Mouse (Mus musculus) cerebellum, adult 2 months (tissue): ENCODE data around the gene Aip. TPM values are rescaled to one million over a fixed set of nuclear protein-coding genes. Genes with fewer than 3 reads are reported as not detected.

Experiments used
- DNase-seq, 2 experiments: peaks; one replicate each; pipeline ENCODE4 v3.0.0; 2021
- H3K27ac ChIP-seq: fragments of 200-500 bp; 2 replicates; pipeline ENCODE4 v1.5.1; 2012; ENCODE audit warnings: low read length, control low read depth, inconsistent platforms; ENCODE audit not compliant: insufficient read depth
- H3K27me3 ChIP-seq: fragments of 200-500 bp; 2 replicates; pipeline ENCODE4 v1.6.1; 2012; ENCODE audit warnings: inconsistent platforms, mild to moderate bottlenecking, low read length, moderate library complexity; ENCODE audit not compliant: control insufficient read depth, insufficient read depth
- H3K4me1 ChIP-seq: fragments of 200-500 bp; 2 replicates; pipeline ENCODE4 v1.6.1; 2011; ENCODE audit warnings: low read length; ENCODE audit not compliant: control insufficient read depth, insufficient read depth
- H3K4me3 ChIP-seq: fragments of 200-500 bp; replicated peaks from 2 replicates; pipeline ENCODE3; 2011; ENCODE audit warnings: mild to moderate bottlenecking, low read depth, low read length, control low read depth; ENCODE audit not compliant: insufficient read depth
- CTCF ChIP-seq: fragments of 200-500 bp; IDR thresholded peaks from 2 replicates; pipeline ENCODE4 v1.5.1; 2011; ENCODE audit warnings: low read depth, mild to moderate bottlenecking, control low read depth, low read length, moderate library complexity, borderline replicate concordance; ENCODE audit not compliant: insufficient read depth
- POLR2A ChIP-seq: fragments of 200-500 bp; IDR thresholded peaks from 2 replicates; pipeline ENCODE4 v1.6.1; 2011; ENCODE audit warnings: low read length, control low read depth, borderline replicate concordance; ENCODE audit not compliant: insufficient read depth
- WGBS: fragments of 180-500 bp; shearing (Covaris S2); methylation state at CpG from one replicate; pipeline ENCODE4 v1.1.7; 2018; 5-methylcytosine and 5-hydroxymethylcytosine counted together
- polyA plus RNA-seq: library from polyadenylated mRNA; depleted of rRNA; stranded (reverse); fragments of >200 nt; gene quantifications from 2 replicates; pipeline ENCODE4 v1.2.3, GENCODE M21; 2012

The Aip gene
- polyA plus RNA-seq, 1 experiment = 207 TPM

DNA sequence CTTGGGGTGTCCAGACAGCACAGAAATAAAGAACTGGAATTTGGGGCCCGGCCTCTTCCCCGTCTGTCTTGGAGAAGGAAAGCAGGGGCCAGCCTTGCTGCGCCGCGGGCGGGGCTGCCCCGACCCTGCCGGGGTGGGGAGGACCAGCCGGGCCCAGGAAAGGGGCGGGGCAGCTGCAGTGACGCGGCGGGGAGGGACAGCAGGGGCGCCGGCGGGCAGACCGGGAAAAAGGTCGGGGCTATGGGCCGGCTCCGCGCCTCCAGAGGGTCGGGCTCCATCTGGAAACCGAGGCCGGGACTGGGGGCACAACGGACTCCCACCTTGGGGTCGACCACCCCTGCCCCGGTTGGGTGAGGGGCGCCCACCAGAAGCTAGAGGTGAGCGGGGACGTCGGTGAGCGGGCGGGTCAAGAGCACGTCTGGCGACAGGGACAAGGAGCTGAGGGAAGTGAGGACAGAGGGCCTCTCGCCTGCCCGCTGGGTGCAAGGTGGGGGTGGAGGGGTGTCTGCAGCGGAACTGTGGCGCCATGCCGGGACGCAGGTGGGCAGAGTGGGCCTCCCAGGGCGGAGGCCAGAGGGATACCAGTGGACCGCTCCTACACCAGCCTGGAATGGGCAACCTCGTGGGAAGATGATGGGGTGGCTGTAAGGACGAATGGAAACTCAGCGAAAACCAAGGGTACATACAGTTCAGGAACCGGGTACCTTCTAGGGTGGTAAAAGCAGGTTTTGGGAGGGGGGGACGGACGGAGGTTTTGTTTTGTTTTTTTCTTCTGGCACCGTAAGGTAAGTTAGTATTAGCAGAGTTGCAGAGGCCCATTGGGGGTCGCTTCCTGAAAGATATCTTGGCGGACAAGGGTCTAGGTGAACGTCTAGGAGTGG lies 25.6 kb downstream of the Aip start, which contains the start of gene Pitpnm1:
Gene Pitpnm1, plus strand, starts transcription at position 162 of the 881 bp plus-strand sequence.
- Histone ChIP-seq H3K27ac (peak within 1 kb of the TSS; percentile 94), H3K27me3 (no peaks in the 10 kb centered on the region), H3K4me1 (peaks cover 34% of the 10 kb centered on the region), H3K4me3 (peak within 1 kb of the TSS; percentile 72)
- WGBS = 1% methylated on average over 53 of the region's 53 CpGs
- TF ChIP-seq CTCF = no peak
- no peak for TF ChIP-seq POLR2A
- DNase-seq = peak; percentile 73 to 78

DNA sequence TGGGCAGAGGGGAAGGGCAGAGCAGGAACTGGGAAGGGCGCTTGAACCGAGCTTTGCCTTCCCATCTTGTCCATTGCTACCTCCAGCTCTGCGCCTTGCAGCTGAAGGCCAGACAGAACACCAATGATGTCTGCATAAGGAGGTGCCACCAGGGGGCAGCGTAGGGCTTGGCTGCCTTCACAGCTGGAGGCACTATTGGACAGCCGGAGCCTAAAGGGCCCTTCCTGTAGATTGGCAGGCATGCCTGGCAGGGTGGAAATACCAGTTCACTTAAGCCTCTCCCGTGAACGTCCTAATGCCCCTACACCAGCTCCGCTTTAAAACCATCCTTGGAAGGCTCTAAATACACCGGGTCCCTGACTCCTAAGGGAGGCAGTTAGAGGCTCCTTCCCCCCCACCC lies 26.6 kb downstream of the Aip start:
- H3K4me1 ChIP-seq = peaks cover 28% of the 10 kb centered on the region
- DNase-seq = peak; percentile 92 to 94
- WGBS = 7% methylated on average over 9 of the region's 9 CpGs
- no peaks in the 10 kb centered on the region for H3K27me3 ChIP-seq
- H3K27ac ChIP-seq = peak overlapping the region; percentile 94
- H3K4me3 ChIP-seq = peak overlapping the region; percentile 38
- TF ChIP-seq POLR2A (peak; percentile 36; the same call in 1 of the 2 replicates), CTCF (peak; percentile 94)

DNA sequence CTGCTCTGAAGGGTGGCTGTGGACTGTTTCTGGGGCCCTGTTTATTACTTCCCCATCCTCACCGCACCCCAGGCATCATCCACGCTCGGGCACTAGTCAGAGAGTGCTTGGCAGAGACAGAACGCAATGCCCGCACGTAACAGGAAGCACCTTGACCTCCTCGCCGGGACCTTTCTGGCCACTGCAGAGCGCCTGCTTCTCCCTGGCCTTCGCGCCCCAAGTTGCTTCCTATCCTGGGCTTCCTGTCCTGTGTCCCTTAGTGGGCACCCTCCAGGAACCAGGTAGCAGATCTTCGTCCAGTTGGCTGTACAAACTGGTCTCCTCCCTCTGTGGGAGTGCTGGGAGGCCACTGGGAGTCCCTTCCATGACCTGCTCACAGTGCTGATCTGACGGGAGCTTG lies 27.2 kb downstream of the Aip start:
- peak; percentile 38 to 53 for DNase-seq
- Histone ChIP-seq H3K27me3 (no peaks in the 10 kb centered on the region), H3K4me3 (peak overlapping the region; percentile 70), H3K4me1 (peaks cover 22% of the 10 kb centered on the region), H3K27ac (peak overlapping the region; percentile 44; the same call in 1 of the 2 replicates)
- 57% methylated on average over 13 of the region's 13 CpGs for WGBS
- TF ChIP-seq CTCF (no peak), POLR2A (no peak)

DNA sequence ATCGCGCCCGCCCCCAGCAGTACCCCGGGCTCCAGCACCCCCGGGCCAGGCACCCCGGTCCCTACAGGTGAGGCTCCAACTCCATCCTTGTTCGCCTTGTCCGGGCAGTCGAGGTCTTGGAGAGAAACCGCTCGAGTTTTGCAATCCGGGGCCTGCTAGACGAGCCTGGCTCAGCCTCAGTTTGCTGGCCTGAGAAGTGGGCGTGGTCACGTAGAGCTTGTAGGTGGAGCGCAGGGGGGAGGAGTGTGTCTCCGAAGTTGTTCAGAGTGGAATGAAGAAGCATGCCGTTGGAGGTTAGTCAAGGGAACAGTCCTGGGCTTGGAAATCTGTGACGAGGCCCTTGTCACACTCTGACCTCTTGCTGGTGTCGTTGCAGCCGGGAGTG lies 28.2 kb downstream of the Aip start:
- 1% methylated on average over 21 of the region's 21 CpGs for WGBS
- H3K4me1 ChIP-seq = peaks cover 15% of the 10 kb centered on the region; the same call in 1 of the 2 replicates
- no peak for DNase-seq
- TF ChIP-seq CTCF = no peak
- TF ChIP-seq POLR2A = no peak
- H3K27me3 ChIP-seq = no peaks in the 10 kb centered on the region
- H3K27ac ChIP-seq = 0 out of 2 replicates have a peak overlapping the region, but pooled peaks have one; percentile 8
- peak overlapping the region; percentile 70 for H3K4me3 ChIP-seq

DNA sequence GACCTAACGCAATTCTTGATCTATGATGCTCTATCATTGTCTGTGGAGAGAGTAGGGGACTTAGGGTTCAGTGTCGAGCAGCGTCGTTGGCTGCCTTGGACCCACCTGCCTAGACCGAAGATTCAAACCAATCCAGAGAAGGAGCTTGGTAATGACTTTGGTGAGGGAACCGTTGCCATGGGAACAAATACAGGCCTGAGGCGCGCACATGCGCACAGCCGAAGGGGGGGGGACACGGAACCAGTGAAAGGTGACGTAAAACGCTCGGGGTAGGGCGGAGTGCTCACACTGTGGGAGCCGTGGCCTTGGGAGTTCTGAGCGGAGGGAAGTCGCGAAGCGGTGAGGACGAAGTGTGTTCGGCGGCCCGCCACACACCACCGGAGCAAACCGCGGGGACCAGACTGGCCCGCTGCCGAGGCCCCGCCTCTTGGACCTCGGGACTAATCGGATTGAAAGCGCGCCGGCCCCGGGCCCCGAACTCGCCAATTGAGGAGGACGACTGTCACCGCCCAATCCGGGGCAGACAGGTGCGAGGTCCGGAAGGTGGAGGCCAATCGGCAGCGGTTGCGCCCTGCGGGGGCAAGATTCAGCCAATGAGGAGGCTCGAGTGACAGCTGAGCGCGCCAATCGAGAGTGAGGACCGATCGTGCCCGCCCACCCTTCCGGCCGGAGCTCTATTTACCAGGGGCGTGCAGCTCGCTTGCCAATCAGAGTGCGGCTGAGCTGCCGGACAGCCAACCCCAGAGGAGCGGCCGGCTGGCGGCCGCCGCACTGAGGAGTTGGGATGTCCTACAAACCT lies 28.8 kb downstream of the Aip start, which contains the start of gene Cdk2ap2:
Gene Cdk2ap2, plus strand, starts transcription at position 541 of the 799 bp plus-strand sequence.
- Histone ChIP-seq H3K27ac (peak within 1 kb of the TSS; percentile 87), H3K27me3 (no peaks in the 10 kb centered on the region), H3K4me3 (peak within 1 kb of the TSS; percentile 70), H3K4me1 (peaks cover 12% of the 10 kb centered on the region; the same call in 1 of the 2 replicates)
- TF ChIP-seq POLR2A (peak; percentile 89), CTCF (no peak)
- peak; percentile 100 for DNase-seq
- WGBS = under 1% methylated on average over 64 of the region's 65 CpGs

DNA sequence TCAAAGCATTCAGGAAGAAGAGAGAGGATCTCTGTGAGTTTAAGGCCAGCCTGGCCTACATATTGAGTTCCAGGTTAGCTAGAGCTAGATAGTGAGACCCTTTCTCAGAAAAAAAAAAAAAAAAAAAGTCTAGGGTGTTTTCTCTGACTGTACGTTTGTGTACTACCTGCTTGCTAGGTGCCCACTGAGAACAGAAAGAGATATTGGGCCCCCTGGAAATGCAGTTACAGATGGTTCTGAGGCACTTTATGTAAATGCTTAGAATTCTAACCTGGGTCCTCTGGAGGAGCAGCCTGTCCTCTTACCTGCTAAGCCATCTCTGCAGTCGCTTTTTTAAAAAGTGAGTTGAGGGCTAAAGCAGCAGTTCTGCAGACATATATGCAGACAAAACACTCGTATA lies 29.9 kb downstream of the Aip start:
- H3K4me1 ChIP-seq = peaks cover 8% of the 10 kb centered on the region; the same call in 1 of the 2 replicates
- 83% methylated on average over 3 of the region's 3 CpGs for WGBS
- H3K4me3 ChIP-seq = no peak overlapping the region
- no peak for TF ChIP-seq CTCF
- no peak for TF ChIP-seq POLR2A
- DNase-seq = no peak
- no peaks in the 10 kb centered on the region for H3K27me3 ChIP-seq
- no peak overlapping the region for H3K27ac ChIP-seq

DNA sequence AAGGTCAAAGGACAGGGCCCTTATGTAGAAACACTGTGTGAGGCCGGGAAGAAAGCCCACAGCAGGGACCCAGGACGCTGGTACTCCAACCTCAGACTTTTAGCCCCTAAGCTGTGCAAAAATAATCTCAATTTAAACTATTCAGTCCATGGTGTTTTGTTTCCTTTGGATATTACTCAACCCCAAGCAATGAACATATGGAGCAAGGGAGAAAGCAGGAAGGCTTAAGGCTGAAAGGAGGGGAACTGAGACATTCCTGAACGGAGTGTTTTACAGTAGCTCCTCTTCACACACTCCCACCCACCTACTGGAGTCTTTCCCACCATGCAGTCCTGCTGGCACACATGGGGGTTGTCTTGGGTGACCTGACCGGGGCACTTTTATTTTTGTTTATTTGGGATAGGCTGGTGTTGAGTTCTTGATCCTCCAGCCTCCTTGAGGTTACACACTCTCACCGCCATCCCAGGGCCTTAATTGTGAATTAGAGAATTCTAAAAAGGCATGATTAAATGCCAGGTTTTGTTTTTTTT lies 30.8 kb downstream of the Aip start:
- peaks cover 8% of the 10 kb centered on the region; the same call in 1 of the 2 replicates for H3K4me1 ChIP-seq
- no peak overlapping the region for H3K27ac ChIP-seq
- TF ChIP-seq CTCF = no peak
- no peak for TF ChIP-seq POLR2A
- DNase-seq = no peak
- 77% methylated on average over 5 of the region's 5 CpGs for WGBS
- no peak overlapping the region for H3K4me3 ChIP-seq
- no peaks in the 10 kb centered on the region for H3K27me3 ChIP-seq

DNA sequence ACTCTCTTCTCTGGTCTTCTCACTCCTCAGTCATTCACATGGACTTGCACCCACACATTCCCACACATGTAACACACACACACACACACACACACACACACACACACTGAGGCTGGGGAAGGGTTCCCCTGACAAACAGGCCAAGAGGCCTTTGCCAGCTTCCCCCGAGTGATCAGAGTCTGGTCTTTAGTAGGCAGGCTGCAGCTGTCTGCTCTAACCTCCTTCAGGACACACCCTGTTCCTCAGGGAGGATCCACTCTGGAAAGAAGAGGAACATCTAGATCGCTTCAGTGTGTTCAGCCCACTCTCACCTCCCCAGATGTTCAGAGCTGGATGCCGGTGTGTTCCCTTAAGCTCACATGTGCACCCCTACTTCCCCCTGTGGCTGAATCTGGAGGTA lies 31.3 kb downstream of the Aip start:
- Histone ChIP-seq H3K4me3 (no peak overlapping the region), H3K27ac (no peak overlapping the region), H3K4me1 (peaks cover 5% of the 10 kb centered on the region; the same call in 1 of the 2 replicates), H3K27me3 (no peaks in the 10 kb centered on the region)
- WGBS = 75% methylated on average over 3 of the region's 3 CpGs
- TF ChIP-seq POLR2A = no peak
- no peak for TF ChIP-seq CTCF
- DNase-seq = no peak
